ENCODE assay signal across 8 mouse cellular contexts in genomic region chr16:31201704-31202103, GRCm38 (mm10). TPM values are rescaled to one million over a fixed set of nuclear protein-coding genes. Genes with fewer than 3 reads are reported as not detected.
DNase-seq lines count a peak whose midpoint lies in the region; ATAC-seq and TF ChIP-seq lines count a peak whose summit lies in the region.

No protein-coding gene starts in this region.

- H3K4me2 ChIP-seq in lung, embryonic 14.5 days: peak overlapping the region; percentile 81
- H3K4me2 ChIP-seq in heart, postnatal 0 days (ENCODE audit: low read depth, low read length): peak overlapping the region; percentile 45
- peak overlapping the region; percentile 39 for H3K4me2 ChIP-seq in limb, embryonic 15.5 days
- H3K4me2 ChIP-seq in stomach, embryonic 14.5 days (replicated peaks; ENCODE audit: low read depth, low read length): peak overlapping the region; percentile 42

- no peak for DNase-seq in lung, embryonic 14.5 days
- no peak for DNase-seq in lung, postnatal 36 days
- DNase-seq in heart, postnatal 0 days (ENCODE audit: low spot score): no peak
- no peak for DNase-seq in right cerebral cortex, postnatal 4 days
- DNase-seq in retina, postnatal 1 day: no peak
- no peak for DNase-seq in right cerebral cortex, postnatal 25 days

- TF ChIP-seq CTCF in lung, embryonic 14.5 days (IDR thresholded peaks at IDR 0.05; ENCODE audit: low read depth): no peak
- no peak for TF ChIP-seq CTCF in heart, postnatal 0 days (IDR thresholded peaks at IDR 0.05; ENCODE audit: low read depth)

- peak overlapping the region; percentile 97; the same call in 1 of the 2 replicates for H3K4me3 ChIP-seq in lung, embryonic 14.5 days (ENCODE audit: low read depth, low read length)
- H3K4me3 ChIP-seq in heart, postnatal 0 days (ENCODE audit: low read depth, low read length): peak overlapping the region; percentile 84
- H3K4me3 ChIP-seq in limb, embryonic 15.5 days: no peak overlapping the region; the same call in 1 of the 2 replicates
- H3K4me3 ChIP-seq in stomach, embryonic 14.5 days (ENCODE audit: low read depth, low read length): peak overlapping the region; percentile 96; the same call in 1 of the 2 replicates

- no peak overlapping the region for H3K9ac ChIP-seq in lung, embryonic 14.5 days
- no peak overlapping the region for H3K9ac ChIP-seq in heart, postnatal 0 days (replicated peaks; ENCODE audit: low read depth, low read length)
- no peak overlapping the region for H3K9ac ChIP-seq in limb, embryonic 15.5 days
- no peak overlapping the region for H3K9ac ChIP-seq in stomach, embryonic 14.5 days (replicated peaks; ENCODE audit: low read depth, low read length)

- WGBS in lung, embryonic 14.5 days: 54% methylated on average over 2 of the region's 2 CpGs
- WGBS in heart, postnatal 0 days: 81% methylated on average over 2 of the region's 2 CpGs
- 77% methylated on average over 2 of the region's 2 CpGs for WGBS in limb, embryonic 15.5 days
- 63% methylated on average over 2 of the region's 2 CpGs for WGBS in stomach, embryonic 14.5 days

- H3K4me1 ChIP-seq in lung, embryonic 14.5 days (ENCODE audit: insufficient read depth): 0 out of 2 replicates have a peak, but pooled peaks cover 5% of the 10 kb centered on the region
- peaks cover 15% of the 10 kb centered on the region for H3K4me1 ChIP-seq in heart, postnatal 0 days (ENCODE audit: control insufficient read depth, insufficient read depth)
- peaks cover 6% of the 10 kb centered on the region for H3K4me1 ChIP-seq in limb, embryonic 15.5 days
- H3K4me1 ChIP-seq in stomach, embryonic 14.5 days (ENCODE audit: control insufficient read depth, insufficient read depth, low read length): 0 out of 2 replicates have a peak, but pooled peaks cover 8% of the 10 kb centered on the region

- peak overlapping the region; percentile 14; the same call in 1 of the 2 replicates for H3K27ac ChIP-seq in lung, embryonic 14.5 days (ENCODE audit: low read depth)
- H3K27ac ChIP-seq in heart, postnatal 0 days (ENCODE audit: low read depth): peak overlapping the region; percentile 36
- peak overlapping the region; percentile 70 for H3K27ac ChIP-seq in limb, embryonic 15.5 days
- no peak overlapping the region for H3K27ac ChIP-seq in stomach, embryonic 14.5 days (ENCODE audit: low read length)

- no peak for ATAC-seq in lung, embryonic 14.5 days (ENCODE audit: insufficient read depth)
- ATAC-seq in heart, postnatal 0 days (ENCODE audit: insufficient read depth, low read depth): no peak
- no peak for ATAC-seq in limb, embryonic 15.5 days (ENCODE audit: insufficient number of reproducible peaks, low FRiP score, low TSS enrichment, low read depth)
- ATAC-seq in stomach, embryonic 14.5 days (ENCODE audit: insufficient number of reproducible peaks, insufficient read depth, low FRiP score, low read depth): no peak

- no peaks in the 10 kb centered on the region for H3K9me3 ChIP-seq in lung, embryonic 14.5 days (ENCODE audit: low read depth, low read length)
- no peaks in the 10 kb centered on the region for H3K9me3 ChIP-seq in heart, postnatal 0 days (replicated peaks; ENCODE audit: control insufficient read depth, low read length)
- no peaks in the 10 kb centered on the region for H3K9me3 ChIP-seq in limb, embryonic 15.5 days
- H3K9me3 ChIP-seq in stomach, embryonic 14.5 days (ENCODE audit: control insufficient read depth, low read depth, low read length): no peaks in the 10 kb centered on the region

- H3K27me3 ChIP-seq in lung, embryonic 14.5 days (ENCODE audit: insufficient read depth, low read length): no peaks in the 10 kb centered on the region
- H3K27me3 ChIP-seq in heart, postnatal 0 days (ENCODE audit: control insufficient read depth, insufficient read depth, low read length): no peaks in the 10 kb centered on the region
- H3K27me3 ChIP-seq in limb, embryonic 15.5 days: no peaks in the 10 kb centered on the region
- H3K27me3 ChIP-seq in stomach, embryonic 14.5 days (ENCODE audit: control insufficient read depth, insufficient read depth, low read length): no peaks in the 10 kb centered on the region

- no peaks in the 10 kb centered on the region for H3K36me3 ChIP-seq in lung, embryonic 14.5 days (ENCODE audit: insufficient read depth)
- no peaks in the 10 kb centered on the region for H3K36me3 ChIP-seq in heart, postnatal 0 days (replicated peaks; ENCODE audit: control insufficient read depth, insufficient read depth, low read length)
- no peaks in the 10 kb centered on the region for H3K36me3 ChIP-seq in limb, embryonic 15.5 days
- H3K36me3 ChIP-seq in stomach, embryonic 14.5 days (ENCODE audit: control insufficient read depth, insufficient read depth, low read length): no peaks in the 10 kb centered on the region

- no peak for TF ChIP-seq EP300 in heart, postnatal 0 days (IDR thresholded peaks at IDR 0.05; ENCODE audit: low read depth)

RNA-seq across cellular contexts. Expression of gene Acap2, which starts 0.7 kb away (rescaled TPM):
- polyA plus RNA-seq in lung, embryonic 14.5 days (2014; fragmentation: Nextera tagmentation; extraction: Ambion mirVana): 32.2 and 33.0 TPM in 2 replicates
- 12.8 and 13.2 TPM in 2 replicates for total RNA-seq in heart, postnatal 0 days (2014; rRNA removed; ENCODE audit: low replicate concordance)
- 7.0 and 7.1 TPM in 2 replicates for polyA plus RNA-seq in heart, postnatal 0 days (2015; fragmentation: Nextera tagmentation; extraction: Ambion mirVana)
- polyA plus RNA-seq in limb, embryonic 15.5 days (2015; fragmentation: Nextera tagmentation; extraction: Ambion mirVana): 24.8 and 26.5 TPM in 2 replicates
- polyA plus RNA-seq in stomach, embryonic 14.5 days (2014; fragmentation: Nextera tagmentation; extraction: Ambion mirVana): 24.9 and 25.0 TPM in 2 replicates
